Mouse (Mus musculus): ENCODE results near the gene Panx1. TPM values are rescaled to one million over a fixed set of nuclear protein-coding genes. Genes with fewer than 3 reads are reported as not detected.

The Panx1 gene
- total and polyA plus RNA-seq, 3 experiments = 19.7 to 54.0 (median 27.9) TPM

DNA sequence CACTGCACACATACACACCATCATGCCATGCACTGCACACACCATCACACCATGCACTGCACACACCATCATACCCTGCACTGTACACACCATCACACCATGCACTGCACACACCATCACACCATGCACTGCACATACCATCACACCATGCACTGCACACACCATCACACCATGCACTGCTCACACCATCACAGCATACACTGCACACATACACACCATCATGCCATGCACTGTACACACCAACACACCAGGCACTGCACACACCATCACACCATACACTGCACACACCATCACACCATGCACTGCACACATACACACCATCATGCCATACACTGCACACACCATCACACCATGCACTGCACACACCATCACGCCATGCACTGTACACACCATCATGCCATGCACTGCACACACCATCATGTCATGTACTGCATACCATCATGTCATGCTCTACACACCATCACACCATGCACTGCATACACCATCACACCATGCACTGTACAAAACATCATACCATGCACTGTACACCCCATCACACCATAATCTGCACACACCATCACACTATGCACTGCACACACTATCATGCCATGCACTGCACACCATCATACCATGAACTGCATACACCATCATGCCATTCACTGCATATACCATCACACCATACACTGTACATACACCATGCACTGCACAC, 56.5 kb downstream of the Panx1 start:
- dilution Hi-C loops (cut with MboI; ENCODE audit: extremely low pct_ligation_motif_present, extremely low pct_unique_long_range_greater_than_20kb, low sequenced_read_pairs) = no loop called here
- H3K79me2 ChIP-seq (replicated peaks; ENCODE audit: control insufficient read depth, extremely low read depth, insufficient read depth, poor library complexity, severe bottlenecking) = no peaks in the 10 kb centered on the region
- H3K4me3 ChIP-seq (replicated peaks in 1 of 3; ENCODE audit: low read depth in 2 of 3, low read length in 2 of 3, poor library complexity in 1 of 3) = peak overlapping the region in 1 of 3 experiments; percentile 36
- in situ Hi-C loops (cut with MboI; ENCODE audit: low pct_ligation_motif_present, low pct_unique_long_range_greater_than_20kb, low sequenced_read_pairs) = no loop called here
- H3K36me3 ChIP-seq (replicated peaks in 1 of 2; ENCODE audit: control insufficient read depth in 1 of 2, insufficient read depth in 1 of 2, low read length in 1 of 2) = peaks cover 0 to 3% of the 10 kb centered on the region in 2 experiments
- no peak for DNase-seq (ENCODE audit: extremely low read depth)
- no peak for TF ChIP-seq GABPA (IDR thresholded peaks at IDR 0.05; ENCODE audit: insufficient replicate concordance, low read depth, low read length)
- TF ChIP-seq HCFC1 (IDR thresholded peaks at IDR 0.05; ENCODE audit: low read depth, low read length) = no peak
- H3K9ac ChIP-seq (ENCODE audit: insufficient read depth, low read depth) = no peak overlapping the region
- H3K4me2 ChIP-seq (ENCODE audit: insufficient read depth, low read depth, poor library complexity, severe bottlenecking) = no peak overlapping the region
- peak overlapping the region; percentile 4; the same call in 1 of the 2 replicates for H3K27ac ChIP-seq (ENCODE audit: insufficient read depth, low read depth)
- peaks cover 0 to 9% of the 10 kb centered on the region in 2 experiments; a peak in 2 of 4 replicates for H3K4me1 ChIP-seq (ENCODE audit: control insufficient read depth in 1 of 2, insufficient read depth in 2 of 2)
- H3K9me3 ChIP-seq (replicated peaks; ENCODE audit: low read length) = no peaks in the 10 kb centered on the region
- no peaks in the 10 kb centered on the region for H3K27me3 ChIP-seq (replicated peaks)

- no peak overlapping the region for H3K4me2 ChIP-seq (ENCODE audit: insufficient read depth, low read depth, poor library complexity, severe bottlenecking)
- no peaks in the 10 kb centered on the region for H3K27me3 ChIP-seq (replicated peaks)
- no peaks in the 10 kb centered on the region for H3K36me3 ChIP-seq (replicated peaks in 1 of 2; ENCODE audit: control insufficient read depth in 1 of 2, insufficient read depth in 1 of 2, low read length in 1 of 2)
- no peaks in the 10 kb centered on the region for H3K4me1 ChIP-seq (ENCODE audit: control insufficient read depth in 1 of 2, insufficient read depth in 2 of 2)
- no peaks in the 10 kb centered on the region for H3K79me2 ChIP-seq (replicated peaks; ENCODE audit: control insufficient read depth, extremely low read depth, insufficient read depth, poor library complexity, severe bottlenecking)
- in situ Hi-C loops (cut with MboI; ENCODE audit: low pct_ligation_motif_present, low pct_unique_long_range_greater_than_20kb, low sequenced_read_pairs) = no loop called here
- DNase-seq (ENCODE audit: extremely low read depth) = no peak
- H3K9ac ChIP-seq (ENCODE audit: insufficient read depth, low read depth) = no peak overlapping the region
- TF ChIP-seq ELF1 (IDR thresholded peaks at IDR 0.05; ENCODE audit: low read depth, low read length) (no peak), TCF12 (IDR thresholded peaks at IDR 0.05; ENCODE audit: low read depth, low read length) (no peak), CTCF (conservative IDR thresholded peaks at IDR 0.05 in 1 of 2, IDR thresholded peaks at IDR 0.05 in 1 of 2; ENCODE audit: low read depth in 2 of 2, low read length in 2 of 2) (no peak), MEF2A (IDR thresholded peaks at IDR 0.05; ENCODE audit: borderline replicate concordance, low read depth, low read length) (no peak), ZNF384 (IDR thresholded peaks at IDR 0.05; ENCODE audit: low read depth, low read length) (no peak), MYC (IDR thresholded peaks at IDR 0.05; ENCODE audit: low read depth, low read length) (no peak), KAT2A (IDR thresholded peaks at IDR 0.05; ENCODE audit: insufficient replicate concordance, low read length) (no peak), USF2 (conservative IDR thresholded peaks at IDR 0.05; ENCODE audit: low read depth, low read length) (no peak), POLR2A (IDR thresholded peaks at IDR 0.05; ENCODE audit: low read depth, low read length) (no peak), USF1 (IDR thresholded peaks at IDR 0.05; ENCODE audit: low read depth, low read length) (no peak), TBP (conservative IDR thresholded peaks at IDR 0.05; ENCODE audit: low read depth, low read length) (no peak), SMC3 (IDR thresholded peaks at IDR 0.05; ENCODE audit: low read depth, low read length) (no peak), CHD1 (IDR thresholded peaks at IDR 0.05; ENCODE audit: low read depth, low read length) (no peak), MAX (IDR thresholded peaks at IDR 0.05; ENCODE audit: low read length) (no peak), RAD21 (IDR thresholded peaks at IDR 0.05; ENCODE audit: low read depth, low read length) (no peak), EP300 (IDR thresholded peaks at IDR 0.05; ENCODE audit: low read length) (no peak)
- dilution Hi-C loops (cut with MboI; ENCODE audit: extremely low pct_ligation_motif_present, extremely low pct_unique_long_range_greater_than_20kb, low sequenced_read_pairs) = no loop called here
- H3K4me3 ChIP-seq (replicated peaks in 1 of 3; ENCODE audit: low read depth in 2 of 3, low read length in 2 of 3, poor library complexity in 1 of 3) = no peak overlapping the region
- no peaks in the 10 kb centered on the region for H3K9me3 ChIP-seq (replicated peaks; ENCODE audit: low read length)
- no peak overlapping the region for H3K27ac ChIP-seq (ENCODE audit: insufficient read depth, low read depth)
These were observed 62.1 kb downstream of the Panx1 start for GRCm38 (mm10) chr9:14983141-14983540.
